11 mouse cellular contexts compared by ENCODE assay signal in genomic region chr16:96087001-96087400, GRCm38 (mm10). TPM values are rescaled to one million over a fixed set of nuclear protein-coding genes. Genes with fewer than 3 reads are reported as not detected.
DNase-seq lines count a peak whose midpoint lies in the region; ATAC-seq and TF ChIP-seq lines count a peak whose summit lies in the region.
"Had no signal": no experiment of that assay in that cellular context is flagged by ENCODE, and none has a peak within 500 bp of the region (broad histone marks: within the 10 kb centered on the region; RNA-seq: fewer than 3 reads in every experiment).

No protein-coding gene starts in this region.

- H3K27ac ChIP-seq in spleen, adult 2 months (ENCODE audit: insufficient read depth, low read length): peak overlapping the region; percentile 61; the same call in 1 of the 2 replicates
- H3K27ac ChIP-seq: hindbrain, embryonic 10.5 days had no signal

- DNase-seq in lung, postnatal 4 days: peak; percentile 15 to 37
- no peak for DNase-seq in lung, postnatal 14 days
- DNase-seq in spleen, adult 2 months (ENCODE audit: low read depth in 1 of 2, low spot score in 2 of 2): peak; percentile 79 to 92
- peak; percentile 63 for DNase-seq in thymus, postnatal 4 days
- DNase-seq in right cerebral cortex, adult 2 months (ENCODE audit: low spot score in 2 of 2): no peak
- DNase-seq in heart, postnatal 10 days: no peak
- DNase-seq: cerebellum, postnatal 25 days; kidney, adult 18-20 months had no signal

- no peak for TF ChIP-seq POLR2A in spleen, adult 2 months (IDR thresholded peaks at IDR 0.05; ENCODE audit: low read depth, low read length)

- no peak for TF ChIP-seq CTCF in spleen, adult 2 months (IDR thresholded peaks at IDR 0.05; ENCODE audit: extremely low read depth, insufficient read depth, insufficient read length, insufficient replicate concordance)

- H3K27me3 ChIP-seq in spleen, adult 2 months (ENCODE audit: control insufficient read depth, insufficient read depth, low read length): no peaks in the 10 kb centered on the region

- no peak overlapping the region for H3K4me3 ChIP-seq in spleen, adult 2 months (ENCODE audit: extremely low read depth, insufficient read depth, insufficient read length)
- H3K4me3 ChIP-seq: hindbrain, embryonic 10.5 days had no signal

- 8% methylated on average over 12 of the region's 12 CpGs for WGBS in spleen, adult 2 months

- intact Hi-C loops in heart, postnatal 10 days (cut with DNase I): no loop called here

- peak; percentile 54 for ATAC-seq in granulocyte monocyte progenitor cell, adult 5-6 weeks (replicated peaks; ENCODE audit: poor library complexity, severe bottlenecking)
- ATAC-seq in erythroid progenitor cell, adult 5-6 weeks (replicated peaks; ENCODE audit: low FRiP score, poor library complexity, severe bottlenecking): no peak

- H3K36me3 ChIP-seq in spleen, adult 2 months (ENCODE audit: control insufficient read depth, insufficient read depth, low read length): no peaks in the 10 kb centered on the region
- H3K36me3 ChIP-seq: hindbrain, embryonic 10.5 days had no signal

- H3K4me1 ChIP-seq in spleen, adult 2 months (ENCODE audit: control insufficient read depth, insufficient read depth, insufficient read length): peaks cover 44% of the 10 kb centered on the region

RNA-seq across cellular contexts. Expression of gene Brwd1, which starts 4.7 kb away (rescaled TPM):
- total RNA-seq in granulocyte monocyte progenitor cell, adult 5-6 weeks (2014; fragmentation: Nextera tagmentation): 44.6 and 57.6 TPM in 2 replicates
- 37.2 and 41.7 TPM in 2 replicates for total RNA-seq in granulocyte monocyte progenitor cell, adult 5-6 weeks (2017)
- 32.8 and 41.9 TPM in 2 replicates for polyA plus RNA-seq in spleen, adult 2 months (2012; rRNA removed)
- 12.6 and 36.0 TPM in 2 replicates for total RNA-seq in erythroid progenitor cell, adult 5-6 weeks (2015; ENCODE audit: low replicate concordance)
- 16.9 and 19.0 TPM in 2 replicates for total RNA-seq in erythroid progenitor cell, adult 5-6 weeks (2017; ENCODE audit: low replicate concordance)
- 100 to 1,000 TPM in 1 of 2 experiments, 10 to 100 TPM in 1; 92.4 to 101 TPM for total RNA-seq in heart, postnatal 10 days (2021)

RNA-seq across cellular contexts. Expression of gene Hmgn1, which starts 40.5 kb away (rescaled TPM):
- 112 and 114 TPM in 2 replicates for total RNA-seq in granulocyte monocyte progenitor cell, adult 5-6 weeks (2014; fragmentation: Nextera tagmentation)
- total RNA-seq in granulocyte monocyte progenitor cell, adult 5-6 weeks (2017): 92.2 and 128 TPM in 2 replicates
- polyA plus RNA-seq in spleen, adult 2 months (2012; rRNA removed): 19.0 and 19.9 TPM in 2 replicates
- 33.5 and 60.5 TPM in 2 replicates for total RNA-seq in erythroid progenitor cell, adult 5-6 weeks (2015; ENCODE audit: low replicate concordance)
- 9.1 and 16.9 TPM in 2 replicates for total RNA-seq in erythroid progenitor cell, adult 5-6 weeks (2017; ENCODE audit: low replicate concordance)
- 100 to 1,000 TPM in 1 of 2 experiments, 10 to 100 TPM in 1; 94.6 to 120 TPM for total RNA-seq in heart, postnatal 10 days (2021)

RNA-seq across cellular contexts. Expression of gene Wrb, which starts 58.2 kb away (rescaled TPM):
- total RNA-seq in granulocyte monocyte progenitor cell, adult 5-6 weeks (2014; fragmentation: Nextera tagmentation): 8.8 and 14.0 TPM in 2 replicates
- total RNA-seq in granulocyte monocyte progenitor cell, adult 5-6 weeks (2017): 14.1 and 17.4 TPM in 2 replicates
- 28.4 and 38.1 TPM in 2 replicates for polyA plus RNA-seq in spleen, adult 2 months (2012; rRNA removed)
- 1.4 TPM in 1 of 2 replicates, not detected in the other for total RNA-seq in erythroid progenitor cell, adult 5-6 weeks (2015; ENCODE audit: low replicate concordance)
- total RNA-seq in erythroid progenitor cell, adult 5-6 weeks (2017; ENCODE audit: low replicate concordance): 2.1 TPM in 1 of 2 replicates, not detected in the other
- 10 to 100 TPM; 12.8 to 18.2 TPM for total RNA-seq in heart, postnatal 10 days (2021)

Comparison
In these comparisons a context has a peak if more than half of its experiments do, and no peak if none do; other contexts are left out.
1. DNase-seq: peak in lung, postnatal 4 days (2 of 2), spleen, adult 2 months (2 of 2) and thymus, postnatal 4 days (single experiment); none in lung, postnatal 14 days (single experiment), right cerebral cortex, adult 2 months (0 of 2) and heart, postnatal 10 days (0 of 2).